Mouse (Mus musculus) CD4-positive naive resting alpha-beta T cell, adult 76 days (primary cell): Measurements from ENCODE around the gene 1700037C18Rik. TPM values are rescaled to one million over a fixed set of nuclear protein-coding genes. Genes with fewer than 3 reads are reported as not detected.

Source experiments
- total RNA-seq: library from RNA; stranded (reverse); gene quantifications from one replicate; pipeline ENCODE4 v1.2.4, GENCODE M21; 2023

1700037C18Rik gene
- 4.9 TPM for total RNA-seq

GRCm38 (mm10) chr16:3908537-3909111 lies at the start of gene 1700037C18Rik, which contains the start of gene Cluap1:
1700037C18Rik (minus strand) TSS chr16:3908689.
Cluap1 (plus strand) TSS chr16:3908801.

GRCm38 (mm10) chr16:3884201-3885064 lies 24.1 kb downstream of the 1700037C18Rik start, which contains the start of the genes Zfp597 and Gm20695:
Zfp597 (minus strand) TSS chr16:3884561.
Gm20695 (plus strand) TSS chr16:3884648.

GRCm38 (mm10) chr16:3872216-3873047 lies 36.1 kb downstream of the 1700037C18Rik start, which contains the start of gene Naa60:
Naa60 (plus strand) TSS chr16:3872375.

GRCm38 (mm10) chr16:3846711-3847518 lies 61.6 kb downstream of the 1700037C18Rik start, which contains the start of gene Zfp174:
Zfp174 (plus strand) TSS chr16:3847268.

Other genes starting within 250 kb of the 1700037C18Rik start
- 0.73 TPM for gene Mefv, start 190.6 kb downstream of the 1700037C18Rik start, total RNA-seq
- 46.7 TPM for gene Zfp263, start 164.6 kb downstream of the 1700037C18Rik start, total RNA-seq
- not detected for gene Olfr15, start 77.8 kb downstream of the 1700037C18Rik start, total RNA-seq
- gene Zfp174, start 61.4 kb downstream of the 1700037C18Rik start, total RNA-seq, result 0.35 TPM
- gene Naa60, start 36.3 kb downstream of the 1700037C18Rik start, total RNA-seq, result 81.6 TPM
- 28.4 TPM for gene Zfp597, start 24.1 kb downstream of the 1700037C18Rik start, total RNA-seq
- gene Gm20695, start 24.0 kb downstream of the 1700037C18Rik start, total RNA-seq, result not detected
- 25.7 TPM for gene Cluap1, start 112 bp upstream of the 1700037C18Rik start, total RNA-seq
- gene Nlrc3, start 67.9 kb upstream of the 1700037C18Rik start, total RNA-seq, result 76.5 TPM
- gene Slx4, start 95.1 kb upstream of the 1700037C18Rik start, total RNA-seq, result 56.4 TPM
- not detected for gene Dnase1, start 128.3 kb upstream of the 1700037C18Rik start, total RNA-seq
- gene Trap1, start 169.1 kb upstream of the 1700037C18Rik start, total RNA-seq, result 73.5 TPM